ENCODE assay signal across 8 mouse cellular contexts in genomic region chr9:51076979-51077315, GRCm38 (mm10). TPM values are rescaled to one million over a fixed set of nuclear protein-coding genes. Genes with fewer than 3 reads are reported as not detected.
A peak's percentile ranks its signal among the peaks of the same experiment; 100 is the strongest.
DNase-seq lines count a peak whose midpoint lies in the region; ATAC-seq lines count a peak whose summit lies in the region.

TSS of gene Layn (minus strand) at chr9:51077094.

- peak; percentile 95 for DNase-seq in Muller cell, postnatal 12 days (ENCODE audit: inconsistent ontology term)
- peak; percentile 14 for DNase-seq in cerebellum, adult 9-10 months
- peak; percentile 54 to 57 for DNase-seq in layer of hippocampus, postnatal 14 days (ENCODE audit: low spot score in 2 of 2)
- DNase-seq in lung, postnatal 36 days = peak; percentile 94
- DNase-seq in ovary, postnatal 36 days (ENCODE audit: low spot score) = peak; percentile 91
- peak; percentile 66 for DNase-seq in thymus, postnatal 4 days

- peak; percentile 73 for ATAC-seq in frontal cortex, adult (ENCODE audit: low TSS enrichment)
- peak; percentile 94 for ATAC-seq in hematopoietic stem cell, adult 5-6 weeks (replicated peaks in 1 of 2; ENCODE audit: insufficient read depth in 1 of 2, low FRiP score in 2 of 2, low TSS enrichment in 1 of 2, low read depth in 1 of 2, poor library complexity in 2 of 2, severe bottlenecking in 2 of 2)

RNA-seq across cellular contexts. Expression of gene Layn, which starts in this region (rescaled TPM):
- total RNA-seq in hematopoietic stem cell, adult 5-6 weeks (2017) = 29.4 and 44.9 TPM in 2 replicates
- total RNA-seq in layer of hippocampus, postnatal 14 days (2021) = 1 to 10 TPM; 5.3 to 5.4 TPM

Comparison
In these comparisons a context has a peak if more than half of its experiments do, and no peak if none do; other contexts are left out.
1. Peak in every context shown above with its lines: DNase-seq and ATAC-seq.
2. DNase-seq: peak in every context shown above with its lines; median percentile 95 in Muller cell, postnatal 12 days; 94 in lung, postnatal 36 days; 91 in ovary, postnatal 36 days; 66 in thymus, postnatal 4 days; 56 in layer of hippocampus, postnatal 14 days; 14 in cerebellum, adult 9-10 months.